Mouse (Mus musculus) ovary, postnatal 14 days (tissue): ENCODE measurements around the gene Lnpep.
A peak's percentile ranks its signal among the peaks of the same experiment; 100 is the strongest.

Source experiments
- DNase-seq: peaks from one replicate; pipeline ENCODE4 v3.0.0; 2022; ENCODE audit warnings: low spot score

Gene Lnpep

GRCm38 (mm10) chr17:17609523-17609922, 15.3 kb downstream of the Lnpep start:
- DNase-seq, result no peak

- DNase-seq, result no peak
Observed at GRCm38 (mm10) chr17:17608416-17608988, 16.3 kb downstream of the Lnpep start.

- DNase-seq, result no peak
Observed at GRCm38 (mm10) chr17:17604554-17604953, 20.3 kb downstream of the Lnpep start.

- DNase-seq, result no peak
Observed at GRCm38 (mm10) chr17:17603609-17604008, 21.2 kb downstream of the Lnpep start.

GRCm38 (mm10) chr17:17602786-17603185, 22.1 kb downstream of the Lnpep start:
- no peak for DNase-seq

GRCm38 (mm10) chr17:17602330-17602729, 22.5 kb downstream of the Lnpep start:
- no peak for DNase-seq

GRCm38 (mm10) chr17:17600804-17601252, 24.0 kb downstream of the Lnpep start:
- DNase-seq, result peak; percentile 82

GRCm38 (mm10) chr17:17600001-17600400, 24.8 kb downstream of the Lnpep start:
- no peak for DNase-seq

GRCm38 (mm10) chr17:17598355-17598754, 26.5 kb downstream of the Lnpep start:
- DNase-seq, result no peak

- no peak for DNase-seq
Observed at GRCm38 (mm10) chr17:17592926-17593325, 31.9 kb downstream of the Lnpep start.

GRCm38 (mm10) chr17:17587333-17588047, 37.4 kb downstream of the Lnpep start:
- no peak for DNase-seq

GRCm38 (mm10) chr17:17585115-17585514, 39.7 kb downstream of the Lnpep start:
- no peak for DNase-seq

- no peak for DNase-seq
Observed at GRCm38 (mm10) chr17:17583896-17584295, 41.0 kb downstream of the Lnpep start.

GRCm38 (mm10) chr17:17581234-17581633, 43.6 kb downstream of the Lnpep start:
- DNase-seq, result no peak

GRCm38 (mm10) chr17:17576399-17576798, 48.5 kb downstream of the Lnpep start:
- no peak for DNase-seq

- no peak for DNase-seq
Observed at GRCm38 (mm10) chr17:17567071-17567470, 57.8 kb downstream of the Lnpep start.

- DNase-seq, result no peak
Observed at GRCm38 (mm10) chr17:17548958-17549357, 75.9 kb downstream of the Lnpep start.

GRCm38 (mm10) chr17:17531338-17531737, 93.5 kb downstream of the Lnpep start:
- no peak for DNase-seq

GRCm38 (mm10) chr17:17516384-17517016, 108.3 kb downstream of the Lnpep start:
- no peak for DNase-seq

- no peak for DNase-seq
Observed at GRCm38 (mm10) chr17:17506677-17507076, 118.2 kb downstream of the Lnpep start.

- DNase-seq, result no peak
Observed at GRCm38 (mm10) chr17:17499278-17499677, 125.6 kb downstream of the Lnpep start.

- DNase-seq, result no peak
Observed at GRCm38 (mm10) chr17:17498848-17499247, 126.0 kb downstream of the Lnpep start.

GRCm38 (mm10) chr17:17496730-17497129, 128.1 kb downstream of the Lnpep start:
- DNase-seq, result no peak
